Mouse (Mus musculus) T-cell, adult 2 months (primary cell): ENCODE measurements around the gene Wdr77.
"Not testable (repeated sequence)": the region's sequence is repeated elsewhere in the genome, so short reads cannot be mapped to it uniquely, and the experiment has no call there.

ENCODE experiments used
- DNase-seq: peaks from one replicate; pipeline ENCODE4 v3.0.0; 2022; ENCODE audit warnings: low spot score

Wdr77 gene

GRCm38 (mm10) chr3:105951348-105951747 is 7.8 kb upstream of the Wdr77 start:
- no peak for DNase-seq

- DNase-seq: no peak
These were observed 1.9 kb upstream of the Wdr77 start for GRCm38 (mm10) chr3:105957235-105957634.

- DNase-seq: no peak
These were observed 965 bp upstream of the Wdr77 start for GRCm38 (mm10) chr3:105958204-105958603.

GRCm38 (mm10) chr3:105959585-105959984 is 416 bp downstream of the Wdr77 start:
- no peak for DNase-seq

GRCm38 (mm10) chr3:105959999-105960398 is 830 bp downstream of the Wdr77 start, which contains the start of gene Atp5f1:
Gene Atp5f1, minus strand, starts transcription at chr3:105960099.
- no peak for DNase-seq

- DNase-seq: peak; percentile 10
These were observed 1.5 kb downstream of the Wdr77 start for GRCm38 (mm10) chr3:105960700-105961099.

GRCm38 (mm10) chr3:105971831-105972446 is 12.8 kb downstream of the Wdr77 start:
- DNase-seq: no peak

GRCm38 (mm10) chr3:105973411-105973810 is 14.2 kb downstream of the Wdr77 start, which contains the start of gene Ovgp1:
Gene Ovgp1, plus strand, starts transcription at chr3:105973711.
- no peak for DNase-seq

- DNase-seq: no peak
These were observed 15.0 kb downstream of the Wdr77 start for GRCm38 (mm10) chr3:105974174-105974573.

GRCm38 (mm10) chr3:105989611-105990010 is 30.4 kb downstream of the Wdr77 start:
- not testable (repeated sequence) for DNase-seq

GRCm38 (mm10) chr3:105991653-105992283 is 32.6 kb downstream of the Wdr77 start:
- peak; percentile 54 for DNase-seq

GRCm38 (mm10) chr3:105994730-105995129 is 35.6 kb downstream of the Wdr77 start:
- DNase-seq: no peak

- peak; percentile 20 for DNase-seq
These were observed 41.7 kb downstream of the Wdr77 start for GRCm38 (mm10) chr3:106000707-106001375.

- peak; percentile 62 for DNase-seq
These were observed 42.5 kb downstream of the Wdr77 start for GRCm38 (mm10) chr3:106001416-106002370.

GRCm38 (mm10) chr3:106003360-106003759 is 44.2 kb downstream of the Wdr77 start:
- DNase-seq: peak; percentile 35

GRCm38 (mm10) chr3:106014546-106014945 is 55.4 kb downstream of the Wdr77 start, which contains the start of gene Pifo:
Gene Pifo, minus strand, starts transcription at chr3:106014646.
- DNase-seq: no peak
